Mouse (Mus musculus) urinary bladder, postnatal 10 days (tissue): ENCODE measurements around the gene Pnpo.

Source experiments
- DNase-seq: peaks from one replicate; pipeline ENCODE4 v3.0.0; 2022; ENCODE audit warnings: low spot score

Gene Pnpo

GRCm38 (mm10) chr11:96943746-96944304 lies at the start of gene Pnpo:
TSS of gene Pnpo (minus strand) at chr11:96943986.
- peak; percentile 62 for DNase-seq

GRCm38 (mm10) chr11:96992722-96993311 lies 49.0 kb upstream of the Pnpo start:
- no peak for DNase-seq

DNA sequence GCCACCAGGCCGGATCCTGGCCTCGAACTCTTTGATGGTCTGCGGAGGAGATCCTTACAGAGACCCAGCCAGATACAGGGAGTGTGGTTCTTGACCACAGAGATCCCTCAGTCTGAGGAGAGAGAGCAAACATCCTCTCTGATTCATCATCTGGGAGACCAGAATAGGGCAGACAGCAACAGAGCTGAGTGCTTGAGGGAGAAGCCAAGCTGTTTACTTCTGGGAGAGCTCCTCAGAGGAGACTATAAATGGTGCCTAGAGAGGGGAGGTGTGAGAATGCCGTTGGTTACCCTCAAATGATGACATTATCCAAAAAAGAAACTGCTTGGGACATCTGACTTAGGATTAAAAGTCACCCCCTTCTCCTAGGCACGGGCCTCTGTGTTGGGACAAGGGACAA lies 47.7 kb upstream of the Pnpo start:
- DNase-seq = no peak

DNA sequence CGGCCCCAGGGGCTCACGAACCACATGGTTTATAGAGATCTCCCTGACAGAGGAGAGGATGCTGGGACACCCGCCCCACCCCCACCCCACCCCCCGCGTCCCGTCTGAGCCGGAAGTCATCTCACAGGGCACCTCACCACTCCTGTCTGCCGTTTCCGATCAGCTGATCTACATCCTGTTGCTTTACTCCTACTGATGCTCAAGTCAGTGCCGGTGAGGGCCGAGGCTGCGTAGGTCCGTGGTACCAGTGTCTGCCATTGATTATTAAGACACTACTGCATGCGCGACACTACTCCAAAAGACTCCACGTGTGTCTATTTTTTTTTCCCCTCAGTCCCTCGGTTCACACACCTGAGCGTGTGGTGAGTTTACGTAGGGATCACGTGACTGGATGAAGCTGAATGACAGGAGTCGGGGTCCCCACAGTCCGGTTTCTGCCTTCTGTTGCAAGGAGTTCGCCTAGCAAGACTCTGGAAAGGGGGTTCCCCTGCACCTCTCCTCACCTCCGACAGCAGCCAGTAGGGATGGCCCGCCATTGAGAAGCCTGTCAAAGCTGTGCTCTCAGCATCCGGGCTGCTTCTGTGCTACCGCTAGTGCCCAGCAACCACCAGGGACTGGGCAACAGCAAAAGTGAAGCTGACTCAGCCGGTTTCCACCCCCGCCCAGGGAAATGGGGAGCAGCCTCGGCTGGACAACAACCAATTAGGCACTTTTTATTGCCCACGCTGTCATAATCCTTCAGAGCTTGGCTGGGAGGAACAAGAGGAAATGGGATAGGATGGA lies 44.3 kb upstream of the Pnpo start:
- no peak for DNase-seq

GRCm38 (mm10) chr11:96986463-96986862 lies 42.7 kb upstream of the Pnpo start:
- no peak for DNase-seq

DNA sequence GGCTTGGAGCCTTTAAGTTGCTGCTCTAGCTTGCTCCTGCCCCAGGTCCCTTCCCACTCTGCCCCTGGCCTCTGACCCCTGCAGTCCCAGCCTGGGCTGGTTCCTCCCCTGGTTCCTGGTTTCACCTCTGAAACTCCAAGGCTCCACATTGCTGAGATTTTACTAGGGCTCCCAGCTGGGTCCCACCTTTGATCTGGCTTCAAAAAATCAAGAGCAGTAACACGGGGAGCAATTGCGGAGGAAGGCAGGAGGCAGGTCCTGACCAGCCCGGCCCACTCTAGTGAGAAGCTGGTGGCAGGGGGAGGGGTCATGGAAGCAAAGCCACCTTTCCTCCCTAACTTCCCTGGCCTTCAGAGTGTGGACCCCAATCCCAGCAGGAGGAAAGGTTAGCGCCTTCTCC lies 41.1 kb upstream of the Pnpo start:
- DNase-seq = no peak

GRCm38 (mm10) chr11:96982859-96983258 lies 39.1 kb upstream of the Pnpo start, which contains the start of gene Sp2:
TSS of gene Sp2 (minus strand) at chr11:96982959.
- no peak for DNase-seq

DNA sequence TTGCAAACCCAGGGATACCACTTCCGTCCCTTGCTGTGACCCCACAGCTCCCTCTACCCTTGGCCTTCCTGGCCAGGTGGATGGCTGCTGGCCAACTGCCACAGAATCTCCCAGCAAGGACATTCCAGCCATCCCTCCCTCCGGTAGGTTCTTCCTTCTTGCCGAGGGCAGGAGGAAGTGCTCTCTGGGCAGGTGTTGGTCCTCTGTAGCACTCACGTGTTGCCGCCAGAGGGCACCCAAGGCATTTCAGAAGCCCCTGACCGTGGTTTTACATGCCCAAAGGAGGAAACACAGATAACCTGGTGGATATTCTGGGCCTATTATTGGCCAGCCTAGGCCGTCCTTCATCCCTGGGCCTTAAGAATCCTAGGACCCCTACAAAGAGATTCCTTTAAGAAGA lies 38.6 kb upstream of the Pnpo start:
- peak; percentile 34 for DNase-seq

- DNase-seq = no peak
These were observed 37.7 kb upstream of the Pnpo start for GRCm38 (mm10) chr11:96981461-96981860.

DNA sequence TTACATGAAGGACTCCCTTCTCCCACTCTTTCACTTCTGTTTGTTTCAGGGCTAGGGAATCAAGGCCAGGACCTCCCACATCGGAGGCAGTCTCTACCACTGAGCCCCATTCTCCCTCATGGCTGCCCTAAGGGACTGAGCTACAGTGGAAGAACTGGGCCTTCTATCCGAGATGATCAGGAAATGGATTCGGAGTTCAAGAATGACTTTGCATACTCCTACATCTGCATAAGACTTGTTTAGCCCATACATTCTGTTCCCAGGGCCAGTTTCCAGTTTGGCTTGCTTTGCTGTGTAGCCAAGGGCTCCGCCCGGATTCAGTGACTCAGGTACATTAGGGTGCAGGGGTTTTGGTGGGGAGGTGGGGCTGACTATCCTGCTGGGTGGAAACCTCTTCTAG lies 36.2 kb upstream of the Pnpo start:
- DNase-seq = no peak

GRCm38 (mm10) chr11:96979329-96979728 lies 35.5 kb upstream of the Pnpo start:
- DNase-seq = no peak

DNA sequence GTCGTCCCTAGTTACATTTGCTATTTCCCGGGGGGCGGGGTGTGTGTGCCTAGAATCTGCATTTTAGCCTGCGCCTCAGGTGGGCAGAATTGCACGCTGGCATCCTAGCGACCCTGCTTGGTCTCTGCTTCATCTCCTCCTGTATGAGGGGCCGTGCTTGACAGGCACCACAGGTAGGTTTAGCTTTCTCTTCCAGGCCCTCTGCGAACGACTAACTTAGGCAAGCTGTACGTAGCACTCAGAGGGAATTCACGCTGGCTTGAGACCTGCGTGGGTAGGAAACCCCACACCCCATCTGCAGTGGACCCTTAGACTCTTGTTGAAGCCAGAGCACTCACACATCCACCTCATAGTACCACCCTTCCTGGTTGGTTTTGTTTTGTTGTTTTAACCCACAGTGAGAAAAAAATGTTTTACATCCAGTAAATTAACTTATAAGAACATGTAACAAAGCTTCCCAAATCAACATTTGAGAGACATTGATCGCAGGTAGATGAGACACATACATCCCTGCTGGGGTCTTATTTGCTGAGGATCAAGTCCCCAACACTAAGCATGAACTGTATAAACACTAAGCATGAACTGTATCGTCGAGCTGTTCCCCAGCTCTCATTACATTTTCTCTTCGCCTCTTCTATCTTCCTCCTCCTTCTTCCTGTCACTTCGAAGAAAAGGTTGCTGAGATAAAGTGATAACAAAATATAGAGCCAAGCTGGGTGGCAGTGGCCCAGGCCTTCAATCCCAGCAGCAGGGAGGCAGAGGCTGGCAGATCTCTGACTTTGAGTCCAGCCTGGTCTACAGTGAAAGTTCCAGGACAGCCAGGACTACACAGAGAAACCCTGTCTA lies 34.8 kb upstream of the Pnpo start:
- DNase-seq = no peak

DNA sequence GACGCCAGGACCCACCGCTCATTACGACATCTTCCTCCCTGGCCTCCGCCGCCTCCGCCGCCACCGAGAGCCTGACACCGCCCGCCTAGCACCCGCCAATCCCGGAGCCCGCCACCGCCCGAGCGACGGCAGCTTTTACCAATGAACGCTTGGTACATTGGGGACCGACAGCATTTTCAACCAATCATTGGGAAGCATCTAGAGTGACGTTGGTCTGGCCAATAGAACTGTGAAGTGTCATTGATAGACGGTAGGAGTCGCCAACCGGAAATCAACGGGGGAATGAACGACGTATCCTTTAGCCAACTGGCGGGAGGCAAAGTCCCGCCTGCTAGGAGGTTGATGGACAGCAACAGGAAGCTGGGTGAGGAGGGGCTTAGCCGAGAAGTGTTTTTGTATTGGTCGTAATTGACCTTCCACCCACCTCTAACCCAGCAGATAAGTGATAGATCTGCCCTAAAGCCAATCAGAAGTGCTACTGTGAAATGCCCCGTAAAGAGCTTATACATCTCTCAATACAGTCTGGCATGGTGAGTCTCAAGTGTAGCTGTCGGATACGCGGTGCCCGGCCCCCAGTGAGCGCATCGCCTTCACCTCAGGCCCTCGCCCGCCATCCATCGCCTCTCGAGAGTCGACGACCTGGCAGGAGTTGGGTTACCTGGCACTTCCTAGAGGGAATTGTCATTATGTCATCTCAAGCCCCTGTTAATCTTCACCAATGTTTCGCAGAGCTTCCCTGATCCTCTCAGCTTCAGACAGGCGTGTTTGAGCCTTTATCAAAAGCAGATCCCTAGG lies 34.0 kb upstream of the Pnpo start:
- DNase-seq = peak; percentile 95

- peak; percentile 43 for DNase-seq
These were observed 33.3 kb upstream of the Pnpo start for GRCm38 (mm10) chr11:96976911-96977591.

DNA sequence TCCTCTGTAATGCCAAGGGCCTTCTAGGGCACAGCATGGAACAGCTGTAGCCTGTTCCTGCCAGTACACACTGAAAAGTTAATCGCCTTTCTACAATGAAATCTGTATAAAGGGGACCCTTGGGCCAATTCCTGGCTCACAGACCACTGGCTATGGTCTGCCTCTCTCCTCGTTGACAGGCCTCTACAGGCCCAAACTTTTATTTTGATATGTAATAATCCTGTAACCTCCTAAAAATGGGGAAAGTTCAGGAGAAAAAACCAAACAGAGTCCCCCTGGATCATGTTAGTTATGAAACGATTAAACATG lies 32.5 kb upstream of the Pnpo start:
- no peak for DNase-seq

DNA sequence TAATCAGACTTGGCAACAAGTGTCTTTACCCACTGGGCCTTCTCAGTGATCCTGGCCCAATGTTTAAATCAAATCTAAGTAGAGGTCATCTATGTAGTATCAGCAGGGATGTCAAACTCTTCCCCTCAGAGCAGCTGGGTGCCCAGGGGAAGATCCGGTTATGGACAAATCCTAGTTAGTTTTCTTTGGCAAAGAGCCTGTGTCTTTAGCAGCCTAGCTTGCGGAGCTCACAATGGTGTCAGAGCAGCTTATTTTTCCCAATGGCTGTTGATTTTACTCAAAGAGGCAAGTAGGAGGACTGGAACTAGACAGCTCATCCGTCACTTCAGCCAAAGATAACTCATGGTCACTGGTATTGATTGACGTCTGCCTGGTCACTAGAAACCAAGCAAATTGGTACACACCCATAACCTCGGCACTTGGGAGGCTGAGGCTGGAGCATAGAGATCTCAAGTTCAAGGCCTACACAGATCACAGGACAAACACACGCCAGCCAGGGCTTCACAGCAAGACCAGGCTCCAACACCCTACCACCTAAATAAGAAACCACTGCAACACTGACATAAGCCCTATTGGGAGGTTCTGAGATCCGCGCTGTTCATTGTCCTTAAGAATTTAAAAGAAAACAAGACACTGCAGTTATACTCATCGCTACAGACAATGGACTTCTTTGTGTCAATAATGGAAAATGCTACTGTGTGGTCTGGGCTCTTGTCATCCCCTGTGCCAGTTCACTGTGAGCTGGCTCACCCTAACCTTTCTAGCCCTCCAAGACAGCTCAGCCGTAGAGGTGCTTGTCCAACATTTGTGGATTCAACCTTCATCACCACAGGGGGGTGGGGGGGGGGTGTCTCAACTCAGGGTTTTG lies 32.0 kb upstream of the Pnpo start:
- no peak for DNase-seq

GRCm38 (mm10) chr11:96974813-96975212 lies 31.0 kb upstream of the Pnpo start:
- no peak for DNase-seq

DNA sequence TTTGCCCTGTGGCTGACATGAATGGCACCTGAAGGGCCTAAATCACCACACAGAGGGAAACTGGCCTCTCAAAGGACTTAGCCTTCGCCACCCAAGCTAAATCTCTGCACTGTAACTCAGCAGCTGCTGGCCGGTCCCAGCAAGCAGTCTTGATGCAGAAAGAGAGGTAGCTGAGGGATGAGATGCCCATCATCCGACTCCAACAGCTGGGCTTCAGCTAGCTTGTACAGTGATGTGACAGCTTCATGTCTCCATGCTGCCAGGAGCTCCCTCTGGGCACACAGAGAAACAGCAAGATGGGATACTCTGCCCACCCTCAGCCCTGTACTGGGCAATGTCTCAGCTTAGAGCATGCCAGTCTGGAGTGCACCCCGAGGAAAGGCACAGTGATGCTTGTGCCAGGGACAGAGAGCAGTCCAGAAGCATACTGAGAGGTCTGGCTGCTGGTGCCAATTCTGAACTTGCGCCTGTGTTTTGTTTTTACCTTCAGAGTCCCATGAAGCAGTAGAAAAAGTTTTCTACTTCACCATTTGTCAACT lies 29.7 kb upstream of the Pnpo start:
- no peak for DNase-seq

- no peak for DNase-seq
These were observed 29.1 kb upstream of the Pnpo start for GRCm38 (mm10) chr11:96972906-96973305.

- DNase-seq = no peak
These were observed 26.6 kb upstream of the Pnpo start for GRCm38 (mm10) chr11:96970341-96970740.
